In genomic region chr2:167351371-167351951, GRCm38 (mm10) we compare ENCODE assay signal across 12 mouse cellular contexts. TPM values are rescaled to one million over a fixed set of nuclear protein-coding genes. Genes with fewer than 3 reads are reported as not detected.
A peak's percentile ranks its signal among the peaks of the same experiment; 100 is the strongest.
DNase-seq lines count a peak whose midpoint lies in the region; ATAC-seq and TF ChIP-seq lines count a peak whose summit lies in the region.
"Had no signal": no experiment of that assay in that cellular context is flagged by ENCODE, and none has a peak within 500 bp of the region (broad histone marks: within the 10 kb centered on the region; RNA-seq: fewer than 3 reads in every experiment).

No protein-coding gene starts in this region.

- no peaks in the 10 kb centered on the region for H3K27me3 ChIP-seq in heart, adult 2 months (ENCODE audit: control insufficient read depth, insufficient read depth, low read length)
- no peaks in the 10 kb centered on the region; the same call in 1 of the 2 replicates for H3K27me3 ChIP-seq in thymus, adult 2 months (ENCODE audit: control insufficient read depth, insufficient read depth, low read length)
- H3K27me3 ChIP-seq in intestine, embryonic 16.5 days (replicated peaks; ENCODE audit: control insufficient read depth, insufficient read depth, low read length): no peaks in the 10 kb centered on the region
- H3K27me3 ChIP-seq in splenic B cell, adult 2 months (ENCODE audit: control insufficient read depth, insufficient read depth, low read length, poor library complexity, severe bottlenecking): no peaks in the 10 kb centered on the region
- H3K27me3 ChIP-seq: forebrain, embryonic 15.5 days had no signal

- peak overlapping the region; percentile 31 for H3K27ac ChIP-seq in heart, adult 2 months
- peak overlapping the region; percentile 1; the same call in 1 of the 2 replicates for H3K27ac ChIP-seq in thymus, adult 2 months (ENCODE audit: control insufficient read depth, insufficient read depth, low read length)
- peak overlapping the region; percentile 18; the same call in 1 of the 2 replicates for H3K27ac ChIP-seq in intestine, embryonic 16.5 days (ENCODE audit: low read length)
- H3K27ac ChIP-seq: forebrain, embryonic 15.5 days; liver, embryonic 14.5 days; neural tube, embryonic 15.5 days had no signal

- no peaks in the 10 kb centered on the region for H3K36me3 ChIP-seq in heart, adult 2 months (ENCODE audit: control insufficient read depth, insufficient read depth, low read length)
- H3K36me3 ChIP-seq in thymus, adult 2 months (ENCODE audit: control insufficient read depth, insufficient read depth, low read length): no peaks in the 10 kb centered on the region
- no peaks in the 10 kb centered on the region for H3K36me3 ChIP-seq in intestine, embryonic 16.5 days (ENCODE audit: control insufficient read depth, insufficient read depth, low read length)
- H3K36me3 ChIP-seq in splenic B cell, adult 2 months (ENCODE audit: control insufficient read depth, insufficient read depth, low read length, poor library complexity, severe bottlenecking): no peaks in the 10 kb centered on the region
- H3K36me3 ChIP-seq: forebrain, embryonic 15.5 days; neural tube, embryonic 15.5 days had no signal

- 49% methylated on average over 9 of the region's 9 CpGs for WGBS in heart, adult 2 months
- 18% methylated on average over 9 of the region's 9 CpGs for WGBS in thymus, adult 2 months
- WGBS in intestine, embryonic 16.5 days: 34% methylated on average over 9 of the region's 9 CpGs

- H3K79me2 ChIP-seq in heart, adult 2 months (replicated peaks; ENCODE audit: control insufficient read depth, insufficient read depth, low read length): no peaks in the 10 kb centered on the region; the same call in 1 of the 2 replicates

- no peak overlapping the region for H3K4me2 ChIP-seq in intestine, embryonic 16.5 days (ENCODE audit: low read depth, low read length)
- H3K4me2 ChIP-seq: forebrain, embryonic 15.5 days; neural tube, embryonic 15.5 days had no signal

- no peak overlapping the region for H3K9ac ChIP-seq in heart, adult 2 months (ENCODE audit: low read depth, low read length)
- no peak overlapping the region for H3K9ac ChIP-seq in intestine, embryonic 16.5 days (ENCODE audit: low read depth, low read length)
- H3K9ac ChIP-seq: forebrain, embryonic 15.5 days; liver, embryonic 14.5 days; neural tube, embryonic 15.5 days had no signal

- TF ChIP-seq POLR2A in heart, adult 2 months (IDR thresholded peaks at IDR 0.05; ENCODE audit: insufficient read depth, low read depth, low read length): no peak
- TF ChIP-seq POLR2A in thymus, adult 2 months (IDR thresholded peaks at IDR 0.05; ENCODE audit: control insufficient read depth, extremely low read depth, insufficient read depth, low read length, poor library complexity): no peak

- peaks cover 2% of the 10 kb centered on the region for H3K4me1 ChIP-seq in heart, adult 2 months (ENCODE audit: control insufficient read depth, insufficient read depth, low read length)
- peaks cover 19% of the 10 kb centered on the region for H3K4me1 ChIP-seq in thymus, adult 2 months (replicated peaks; ENCODE audit: control insufficient read depth, insufficient read depth, low read length)
- H3K4me1 ChIP-seq in intestine, embryonic 16.5 days (ENCODE audit: control insufficient read depth, insufficient read depth, low read length): peaks cover 14% of the 10 kb centered on the region

- H3K4me3 ChIP-seq in heart, adult 2 months: no peak overlapping the region
- no peak overlapping the region for H3K4me3 ChIP-seq in thymus, adult 2 months (ENCODE audit: control insufficient read depth, insufficient read depth, low read length)
- H3K4me3 ChIP-seq in intestine, embryonic 16.5 days (ENCODE audit: low read length): no peak overlapping the region
- H3K4me3 ChIP-seq: forebrain, embryonic 15.5 days; neural tube, embryonic 15.5 days had no signal

- DNase-seq in heart, adult 2 months: peak in 1 of 2 experiments; percentile 43
- DNase-seq in heart, postnatal 36 days: no peak
- DNase-seq in thymus, adult 2 months: no peak
- no peak for DNase-seq in thymus, postnatal 0 days (ENCODE audit: low spot score)
- DNase-seq in splenic B cell, adult 2 months (ENCODE audit: low read depth, low spot score): peak; percentile 72
- no peak for DNase-seq in layer of hippocampus, postnatal 10 days (ENCODE audit: low spot score in 2 of 2)
- no peak for DNase-seq in ovary, postnatal 36 days (ENCODE audit: low spot score)
- DNase-seq: embryo, embryonic 11 days had no signal

- intact Hi-C loops in heart, adult 2 months (cut with DNase I): no loop called here
- intact Hi-C loops in heart, postnatal 36 days (cut with DNase I): loop anchor here (2.0 kb wide), 1 partner anchor 71 kb away; no protein-coding TSS in a partner anchor

- no peak for TF ChIP-seq CTCF in heart, adult 2 months (IDR thresholded peaks at IDR 0.05)
- TF ChIP-seq CTCF in thymus, adult 2 months (IDR thresholded peaks at IDR 0.05; ENCODE audit: borderline replicate concordance, control insufficient read depth, extremely low read depth, insufficient read depth, low read length, poor library complexity): no peak

- H3K9me3 ChIP-seq in intestine, embryonic 16.5 days (ENCODE audit: control insufficient read depth, low read length): no peaks in the 10 kb centered on the region
- H3K9me3 ChIP-seq: forebrain, embryonic 15.5 days; neural tube, embryonic 15.5 days had no signal

- no peak for ATAC-seq in intestine, embryonic 16.5 days
- ATAC-seq: forebrain, embryonic 15.5 days had no signal

- TF ChIP-seq EP300 in heart, adult 2 months (IDR thresholded peaks at IDR 0.05; ENCODE audit: insufficient read depth, low read depth, low read length): no peak

RNA-seq across cellular contexts. Expression of gene B4galt5, which starts 2.5 kb away (rescaled TPM):
- total RNA-seq in heart, adult 2 months (2021): 10 to 100 TPM; 14.1 to 17.0 TPM
- 9.4 and 9.8 TPM in 2 replicates for polyA plus RNA-seq in heart, adult 2 months (2012; rRNA removed)
- 10 to 100 TPM in 1 of 2 experiments, 1 to 10 TPM in 1; 10.0 to 13.5 TPM for total RNA-seq in heart, postnatal 36 days (2021)
- polyA plus RNA-seq in thymus, adult 2 months (2012; rRNA removed): 10.9 and 14.2 TPM in 2 replicates
- polyA plus RNA-seq in thymus, postnatal 0 days (2015; fragmentation: Nextera tagmentation; extraction: Ambion mirVana): 4.6 and 5.8 TPM in 2 replicates
- polyA plus RNA-seq in intestine, embryonic 16.5 days (2015; fragmentation: Nextera tagmentation; extraction: Ambion mirVana): 7.2 and 8.1 TPM in 2 replicates
- total RNA-seq in layer of hippocampus, postnatal 10 days (2021): 10 to 100 TPM; 72.7 to 76.9 TPM
